In the genomic region with DNA sequence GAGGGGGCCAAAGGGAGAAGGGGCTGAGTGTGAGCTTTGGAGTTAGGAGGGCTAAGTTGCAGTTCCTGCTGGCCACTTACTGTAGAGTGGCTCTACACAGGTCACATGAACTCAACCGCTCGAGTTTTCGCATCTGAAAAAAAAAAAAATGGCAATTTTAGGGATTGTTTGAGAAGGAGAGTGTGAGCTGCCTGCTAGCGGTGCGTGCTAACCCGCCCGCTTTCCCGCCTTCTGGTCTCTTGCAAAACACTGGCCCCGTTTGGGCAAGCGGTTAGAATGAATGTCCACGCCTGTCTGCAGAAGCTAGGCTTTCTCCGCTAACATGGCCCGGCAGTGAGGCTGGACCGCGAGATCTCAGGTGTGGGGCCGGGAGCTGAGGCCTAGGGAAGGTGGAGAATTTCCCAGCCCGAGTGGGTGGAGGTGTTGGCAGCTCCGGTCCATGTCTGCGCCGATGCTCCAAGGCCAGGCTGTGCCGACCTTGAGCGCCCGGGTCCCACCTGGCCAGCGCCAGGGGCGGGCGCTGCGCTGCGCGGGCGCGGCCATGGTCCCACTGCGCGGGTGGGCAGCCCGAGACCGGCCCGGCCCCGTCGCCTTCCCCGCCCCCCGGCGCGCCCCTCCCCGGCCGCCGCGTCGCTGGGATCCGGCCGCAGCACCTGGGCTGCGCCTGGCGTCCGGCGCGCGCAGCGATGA, we compare ENCODE assay signal across 8 mouse cellular contexts. TPM values are rescaled to one million over a fixed set of nuclear protein-coding genes. Genes with fewer than 3 reads are reported as not detected.
A peak's percentile ranks its signal among the peaks of the same experiment; 100 is the strongest.
DNase-seq lines count a peak whose midpoint lies in the region; ATAC-seq and TF ChIP-seq lines count a peak whose summit lies in the region.

A gene (plus strand): TSS at position 138 of the 690 bp plus-strand sequence.

- TF ChIP-seq CTCF in Patski (IDR thresholded peaks at IDR 0.05) = no peak

- no peaks in the 10 kb centered on the region for H3K36me3 ChIP-seq in stomach, embryonic 14.5 days (ENCODE audit: control insufficient read depth, insufficient read depth, low read length)

- no peaks in the 10 kb centered on the region for H3K27me3 ChIP-seq in Patski
- H3K27me3 ChIP-seq in stomach, embryonic 14.5 days (ENCODE audit: control insufficient read depth, insufficient read depth, low read length) = no peaks in the 10 kb centered on the region

- intact Hi-C loops in left cerebral cortex, postnatal 4 days (cut with DNase I) = no loop called here

- no peaks in the 10 kb centered on the region for H3K9me3 ChIP-seq in stomach, embryonic 14.5 days (ENCODE audit: control insufficient read depth, low read depth, low read length)

- CTCF ChIA-PET in Patski (lab: Charles Lee) = interaction anchor here (1.2 to 1.4 kb wide), 2 partner anchors 10 to 46 kb away, joined by 3 read pairs; no protein-coding TSS in a partner anchor

- under 1% methylated on average over 56 of the region's 56 CpGs for WGBS in stomach, embryonic 14.5 days

- H3K4me2 ChIP-seq in stomach, embryonic 14.5 days (replicated peaks; ENCODE audit: low read depth, low read length) = peak within 1 kb of the TSS; percentile 94

- H3K27ac ChIP-seq in brown adipose tissue, adult 24 weeks (replicated peaks; ENCODE audit: low read depth, low read length) = no peak within 1 kb of the TSS
- peak within 1 kb of the TSS; percentile 16; the same call in 1 of the 2 replicates for H3K27ac ChIP-seq in stomach, embryonic 14.5 days (ENCODE audit: low read length)

- H3K4me3 ChIP-seq in brown adipose tissue, adult 24 weeks (ENCODE audit: insufficient read depth, low read depth, low read length) = peak within 1 kb of the TSS; percentile 61
- peak within 1 kb of the TSS; percentile 48 for H3K4me3 ChIP-seq in stomach, embryonic 14.5 days (ENCODE audit: low read depth, low read length)

- POLR2A ChIA-PET in Patski (lab: Charles Lee) = interaction anchor here (0.6 to 1.5 kb wide), 3 partner anchors 27 to 242 kb away, joined by 3 to 8 read pairs (median 7); no protein-coding TSS in a partner anchor

- DNase-seq in Patski (ENCODE audit: low read depth, low spot score) = no peak
- peak; percentile 20 for DNase-seq in fibroblast of lung, adult 2 months (ENCODE audit: low read depth)
- peak; percentile 40 for DNase-seq in left cerebral cortex, postnatal 4 days
- no peak for DNase-seq in thymus, postnatal 36 days

- in situ Hi-C loops in Patski (cut with MboI; ENCODE audit: low pct_unique_long_range_greater_than_20kb) = no loop called here

- H3K4me1 ChIP-seq in brown adipose tissue, adult 24 weeks (ENCODE audit: control insufficient read depth, insufficient read depth, insufficient read length, low read length) = peaks cover 4% of the 10 kb centered on the region
- peaks cover 9% of the 10 kb centered on the region; the same call in 1 of the 2 replicates for H3K4me1 ChIP-seq in stomach, embryonic 14.5 days (ENCODE audit: control insufficient read depth, insufficient read depth, low read length)

- ATAC-seq in Patski = peak; percentile 63
- peak; percentile 12 to 29; a peak in 3 of 4 replicates for ATAC-seq in hematopoietic stem cell, adult 5-6 weeks (replicated peaks in 1 of 2; ENCODE audit: insufficient read depth in 1 of 2, low FRiP score in 2 of 2, low TSS enrichment in 1 of 2, low read depth in 1 of 2, poor library complexity in 2 of 2, severe bottlenecking in 2 of 2)
- ATAC-seq in megakaryocyte-erythroid progenitor cell, adult 5-6 weeks (replicated peaks; ENCODE audit: low FRiP score, low TSS enrichment, poor library complexity, severe bottlenecking) = 0 out of 2 replicates have a peak, but pooled peaks have one; percentile 3
- ATAC-seq in stomach, embryonic 14.5 days (ENCODE audit: insufficient number of reproducible peaks, insufficient read depth, low FRiP score, low read depth) = peak; percentile 69

- peak within 1 kb of the TSS; percentile 41 for H3K9ac ChIP-seq in stomach, embryonic 14.5 days (replicated peaks; ENCODE audit: low read depth, low read length)

RNA-seq across cellular contexts. Expression of the gene that starts here (rescaled TPM):
- polyA plus RNA-seq in Patski (2021) = 7.2 TPM
- not detected in 2 replicates for polyA plus RNA-seq in brown adipose tissue, adult 24 weeks (2012; ENCODE audit: insufficient read depth, insufficient read length, missing spikeins)
- total RNA-seq in hematopoietic stem cell, adult 5-6 weeks (2017) = 1.4 and 1.5 TPM in 2 replicates
- 1 to 10 TPM; 1.4 to 1.6 TPM for total RNA-seq in left cerebral cortex, postnatal 4 days (2021)
- 3.3 and 5.1 TPM in 2 replicates for total RNA-seq in megakaryocyte-erythroid progenitor cell, adult 5-6 weeks (2014; fragmentation: Nextera tagmentation)
- total RNA-seq in megakaryocyte-erythroid progenitor cell, adult 5-6 weeks (2017) = 2.0 and 2.6 TPM in 2 replicates
- 9.6 and 10.1 TPM in 2 replicates for polyA plus RNA-seq in stomach, embryonic 14.5 days (2014; fragmentation: Nextera tagmentation; extraction: Ambion mirVana)

Comparison
In these comparisons a context has a peak if more than half of its experiments do, and no peak if none do; other contexts are left out.
1. ATAC-seq: peak in every context shown above with its lines; median percentile 69 in stomach, embryonic 14.5 days; 63 in Patski; 20 in hematopoietic stem cell, adult 5-6 weeks; 3 in megakaryocyte-erythroid progenitor cell, adult 5-6 weeks.
2. DNase-seq: peak in fibroblast of lung, adult 2 months (single experiment) and left cerebral cortex, postnatal 4 days (single experiment); none in Patski (single experiment) and thymus, postnatal 36 days (0 of 2).